Mouse (Mus musculus) small intestine, adult 2 months (tissue): ENCODE data around the gene Daam1.

Experiments used
- CTCF ChIP-seq: fragments of 200-500 bp; IDR thresholded peaks from 2 replicates; pipeline ENCODE4 v1.5.1; 2012; ENCODE audit warnings: low read depth, mild to moderate bottlenecking, control low read depth, inconsistent platforms, low read length, moderate library complexity, mixed read lengths; ENCODE audit not compliant: insufficient replicate concordance, insufficient read length; ENCODE audit errors: extremely low read depth
- POLR2A ChIP-seq: fragments of 200-500 bp; IDR thresholded peaks from 2 replicates; pipeline ENCODE4 v1.6.1; 2012; ENCODE audit warnings: low read depth, mild to moderate bottlenecking, control low read depth, inconsistent platforms, low read length, moderate library complexity

DNA sequence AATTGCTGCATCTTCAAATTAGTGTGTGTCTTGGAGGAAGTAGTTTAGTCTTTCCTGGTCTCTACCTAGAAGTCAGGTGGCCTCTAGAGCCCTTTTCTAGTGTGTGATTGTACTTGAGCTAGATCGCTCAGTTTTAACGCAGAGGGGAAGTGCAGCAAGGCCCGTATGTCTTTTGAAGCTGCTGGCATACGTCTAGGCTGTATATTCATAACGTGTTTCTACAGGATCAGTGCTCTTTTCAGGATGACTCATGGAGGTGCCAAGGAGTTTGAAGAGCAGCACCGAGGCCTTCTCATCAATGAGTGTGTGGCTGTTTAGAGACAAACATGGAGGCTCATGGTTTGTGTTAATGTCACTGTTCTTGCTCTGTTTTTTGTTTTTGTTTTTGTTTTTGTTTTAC lies 39.8 kb downstream of the Daam1 start:
- TF ChIP-seq CTCF, result no peak
- no peak for TF ChIP-seq POLR2A
